Mouse (Mus musculus) ES-Bruce4 (cell line): ENCODE results near the gene Elac2. TPM values are rescaled to one million over a fixed set of nuclear protein-coding genes. Genes with fewer than 3 reads are reported as not detected.

Experiments used
- H3K27ac ChIP-seq: 2 replicates; pipeline ENCODE4 v1.5.1; 2012; ENCODE audit warnings: low read length, inconsistent platforms; ENCODE audit not compliant: insufficient read depth
- H3K27me3 ChIP-seq: 2 replicates; pipeline ENCODE4 v1.6.1; 2012; ENCODE audit warnings: mild to moderate bottlenecking, low read length, inconsistent platforms; ENCODE audit not compliant: control insufficient read depth, poor library complexity, insufficient read depth, severe bottlenecking
- H3K36me3 ChIP-seq: 2 replicates; pipeline ENCODE4 v1.6.1; 2012; ENCODE audit warnings: inconsistent platforms, mild to moderate bottlenecking, low read length, moderate library complexity; ENCODE audit not compliant: control insufficient read depth, poor library complexity, insufficient read depth, severe bottlenecking
- H3K4me1 ChIP-seq: one replicate; pipeline ENCODE4 v1.8.1; 2011; ENCODE audit warnings: low read length; ENCODE audit not compliant: control insufficient read depth, insufficient read depth
- H3K4me3 ChIP-seq: 2 replicates; pipeline ENCODE4 v1.5.1; 2011; ENCODE audit warnings: low read depth, mild to moderate bottlenecking, low read length
- H3K9ac ChIP-seq: 2 replicates; pipeline ENCODE4 v1.6.1; 2012; ENCODE audit warnings: low read depth, mild to moderate bottlenecking, inconsistent platforms; ENCODE audit not compliant: poor library complexity, severe bottlenecking
- H3K9me3 ChIP-seq: replicated peaks from 2 replicates; pipeline ENCODE4 v1.6.1; 2012; ENCODE audit warnings: mild to moderate bottlenecking, low read length, inconsistent platforms; ENCODE audit not compliant: control insufficient read depth, poor library complexity, insufficient read depth, severe bottlenecking
- CTCF ChIP-seq: IDR thresholded peaks from one replicate; pipeline ENCODE4 v1.8.1; 2011; ENCODE audit warnings: low read depth, low read length
- EP300 ChIP-seq: IDR thresholded peaks from 2 replicates; pipeline ENCODE4 v1.6.1; 2011; ENCODE audit warnings: low read depth, low read length; ENCODE audit not compliant: insufficient read depth
- POLR2A ChIP-seq: IDR thresholded peaks from one replicate; pipeline ENCODE4 v1.8.1; 2011; ENCODE audit warnings: low read length; ENCODE audit not compliant: insufficient read depth
- polyA plus RNA-seq: library from polyadenylated mRNA; stranded (reverse); fragments of >200 nt; gene quantifications from 2 replicates; pipeline ENCODE4 v1.2.4, GENCODE M21; 2011; ENCODE audit warnings: low read depth; ENCODE audit not compliant: missing spikeins, insufficient read depth, insufficient read length

Gene Elac2
- polyA plus RNA-seq, 1 experiment, result 24.2 TPM

- Histone ChIP-seq H3K9me3 (no peaks in the 10 kb centered on the region), H3K36me3 (peaks cover 10% of the 10 kb centered on the region), H3K4me3 (no peak overlapping the region), H3K27ac (no peak overlapping the region), H3K27me3 (no peaks in the 10 kb centered on the region), H3K9ac (no peak overlapping the region), H3K4me1 (no peaks in the 10 kb centered on the region)
- TF ChIP-seq CTCF (no peak), POLR2A (no peak), EP300 (no peak)
Observed at GRCm38 (mm10) chr11:65006047-65006446, 27.2 kb downstream of the Elac2 start.

DNA sequence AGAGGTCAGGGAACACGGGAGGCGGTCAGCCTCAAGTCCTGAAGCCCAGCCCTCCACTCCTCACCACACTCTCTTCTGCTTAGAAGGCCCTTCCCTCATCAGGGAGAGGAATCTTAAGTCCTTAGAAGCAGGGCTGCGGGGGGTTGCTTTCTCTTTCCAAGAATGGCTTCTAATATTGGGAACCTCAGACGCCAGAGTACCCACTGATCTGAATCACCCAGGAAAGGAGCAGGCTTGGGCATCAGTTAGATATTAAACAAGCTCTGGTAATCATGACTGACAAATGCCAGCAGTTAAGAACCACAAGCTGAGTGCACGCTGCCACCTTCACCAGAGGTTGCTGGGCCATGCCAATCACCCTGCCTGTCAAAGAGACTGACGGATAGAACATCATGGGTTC lies 35.1 kb downstream of the Elac2 start:
- Histone ChIP-seq H3K36me3 (no peaks in the 10 kb centered on the region), H3K9ac (no peak overlapping the region), H3K4me1 (no peaks in the 10 kb centered on the region), H3K27ac (no peak overlapping the region), H3K9me3 (no peaks in the 10 kb centered on the region), H3K4me3 (no peak overlapping the region), H3K27me3 (no peaks in the 10 kb centered on the region)
- TF ChIP-seq EP300 (no peak), CTCF (no peak)

- no peak overlapping the region for H3K4me3 ChIP-seq
- H3K36me3 ChIP-seq, result no peaks in the 10 kb centered on the region
- H3K27me3 ChIP-seq, result no peaks in the 10 kb centered on the region
- H3K27ac ChIP-seq, result no peak overlapping the region
- no peak overlapping the region for H3K9ac ChIP-seq
- H3K9me3 ChIP-seq, result no peaks in the 10 kb centered on the region
- TF ChIP-seq EP300 (no peak), POLR2A (no peak), CTCF (no peak)
- no peaks in the 10 kb centered on the region for H3K4me1 ChIP-seq
Observed at GRCm38 (mm10) chr11:65016754-65017153, 37.9 kb downstream of the Elac2 start.

DNA sequence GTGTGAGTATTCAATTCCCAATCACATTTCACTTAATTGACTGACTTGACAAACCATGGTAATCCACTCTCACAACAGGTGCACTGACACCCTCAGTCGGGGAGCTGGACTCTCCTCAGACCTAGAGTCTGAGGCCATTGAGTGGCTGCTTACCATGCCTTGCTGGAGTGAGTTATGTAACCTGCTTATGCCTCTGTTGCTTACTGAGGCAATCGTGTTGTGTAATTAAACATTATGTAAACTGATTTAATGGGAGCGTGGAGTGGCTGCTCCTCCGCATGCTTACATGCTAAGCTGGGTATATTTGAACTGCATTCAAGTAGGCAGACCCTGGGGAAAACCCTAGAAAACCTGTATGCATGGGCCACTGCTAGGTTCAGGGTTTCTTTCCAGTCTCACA lies 41.9 kb downstream of the Elac2 start:
- no peaks in the 10 kb centered on the region for H3K36me3 ChIP-seq
- H3K4me3 ChIP-seq, result no peak overlapping the region
- no peaks in the 10 kb centered on the region for H3K4me1 ChIP-seq
- H3K9ac ChIP-seq, result no peak overlapping the region
- no peaks in the 10 kb centered on the region for H3K9me3 ChIP-seq
- no peak overlapping the region for H3K27ac ChIP-seq
- H3K27me3 ChIP-seq, result no peaks in the 10 kb centered on the region
- TF ChIP-seq POLR2A, result no peak
- no peak for TF ChIP-seq EP300
- no peak for TF ChIP-seq CTCF

GRCm38 (mm10) chr11:65022771-65023170 lies 43.9 kb downstream of the Elac2 start:
- TF ChIP-seq POLR2A, result no peak
- TF ChIP-seq EP300, result no peak
- TF ChIP-seq CTCF, result no peak
- no peaks in the 10 kb centered on the region for H3K4me1 ChIP-seq
- no peak overlapping the region for H3K4me3 ChIP-seq

GRCm38 (mm10) chr11:65028049-65028448 lies 49.2 kb downstream of the Elac2 start:
- H3K4me1 ChIP-seq, result no peaks in the 10 kb centered on the region
- TF ChIP-seq EP300 (no peak), CTCF (no peak), POLR2A (no peak)
- no peak overlapping the region for H3K4me3 ChIP-seq
- H3K27me3 ChIP-seq, result no peaks in the 10 kb centered on the region
- no peaks in the 10 kb centered on the region for H3K9me3 ChIP-seq
- H3K36me3 ChIP-seq, result no peaks in the 10 kb centered on the region
- H3K27ac ChIP-seq, result no peak overlapping the region
- no peak overlapping the region for H3K9ac ChIP-seq

More at GRCm38 (mm10) chr11:65022771-65023170, 43.9 kb downstream of the Elac2 start:
- Histone ChIP-seq H3K27ac (no peak overlapping the region), H3K27me3 (no peaks in the 10 kb centered on the region), H3K36me3 (no peaks in the 10 kb centered on the region), H3K9ac (no peak overlapping the region), H3K9me3 (no peaks in the 10 kb centered on the region)
